In genomic region chr17:32189850-32190249, GRCm38 (mm10) we compare ENCODE assay signal across 8 mouse cellular contexts. TPM values are rescaled to one million over a fixed set of nuclear protein-coding genes. Genes with fewer than 3 reads are reported as not detected.
DNase-seq lines count a peak whose midpoint lies in the region; ATAC-seq and TF ChIP-seq lines count a peak whose summit lies in the region.

No protein-coding gene starts in this region.

- H3K9me3 ChIP-seq in kidney, embryonic 14.5 days (ENCODE audit: control insufficient read depth, low read length) = no peaks in the 10 kb centered on the region
- no peaks in the 10 kb centered on the region for H3K9me3 ChIP-seq in embryonic facial prominence, embryonic 13.5 days
- H3K9me3 ChIP-seq in limb, embryonic 11.5 days (ENCODE audit: control insufficient read depth, low read length) = no peaks in the 10 kb centered on the region
- H3K9me3 ChIP-seq in midbrain, embryonic 16.5 days (replicated peaks; ENCODE audit: control insufficient read depth, low read length, poor library complexity, severe bottlenecking) = no peaks in the 10 kb centered on the region

- no peak for DNase-seq in kidney, adult 2 months
- DNase-seq in limb, embryonic 11.5 days (ENCODE audit: low spot score) = no peak
- no peak for DNase-seq in testis, postnatal 10 days (ENCODE audit: low spot score)
- DNase-seq in urinary bladder, postnatal 14 days (ENCODE audit: low spot score) = no peak
- no peak for DNase-seq in urinary bladder, postnatal 10 days (ENCODE audit: low spot score)

- no peak for TF ChIP-seq POLR2A in kidney, adult 2 months (IDR thresholded peaks at IDR 0.05; ENCODE audit: low read depth, low read length)

- no peaks in the 10 kb centered on the region for H3K36me3 ChIP-seq in kidney, embryonic 14.5 days (ENCODE audit: control insufficient read depth, insufficient read depth, low read length)
- no peaks in the 10 kb centered on the region for H3K36me3 ChIP-seq in kidney, adult 2 months (ENCODE audit: control insufficient read depth, insufficient read depth, low read length)
- H3K36me3 ChIP-seq in embryonic facial prominence, embryonic 13.5 days = no peaks in the 10 kb centered on the region
- H3K36me3 ChIP-seq in limb, embryonic 11.5 days (ENCODE audit: control insufficient read depth, insufficient read depth, low read length) = no peaks in the 10 kb centered on the region
- no peaks in the 10 kb centered on the region for H3K36me3 ChIP-seq in midbrain, embryonic 16.5 days (ENCODE audit: control insufficient read depth, insufficient read depth, low read length)

- peak overlapping the region; percentile 53; the same call in 1 of the 2 replicates for H3K4me2 ChIP-seq in kidney, embryonic 14.5 days (replicated peaks; ENCODE audit: low read depth, low read length)
- peak overlapping the region; percentile 90 for H3K4me2 ChIP-seq in embryonic facial prominence, embryonic 13.5 days
- H3K4me2 ChIP-seq in limb, embryonic 11.5 days (ENCODE audit: low read depth, severe bottlenecking) = peak overlapping the region; percentile 82; the same call in 1 of the 2 replicates
- H3K4me2 ChIP-seq in midbrain, embryonic 16.5 days (ENCODE audit: low read length) = peak overlapping the region; percentile 72

- peaks cover 13% of the 10 kb centered on the region for H3K27me3 ChIP-seq in kidney, embryonic 14.5 days (ENCODE audit: control insufficient read depth, insufficient read depth, low read length)
- no peaks in the 10 kb centered on the region for H3K27me3 ChIP-seq in kidney, adult 2 months (replicated peaks; ENCODE audit: control insufficient read depth, insufficient read depth, low read length)
- H3K27me3 ChIP-seq in embryonic facial prominence, embryonic 13.5 days = peaks cover 25% of the 10 kb centered on the region
- H3K27me3 ChIP-seq in limb, embryonic 11.5 days (ENCODE audit: control insufficient read depth, insufficient read depth, low read length) = peaks cover 14% of the 10 kb centered on the region
- peaks cover 9% of the 10 kb centered on the region for H3K27me3 ChIP-seq in midbrain, embryonic 16.5 days (ENCODE audit: control insufficient read depth, insufficient read depth, low read depth, low read length)

- 11% methylated on average over 5 of the region's 5 CpGs for WGBS in kidney, embryonic 14.5 days
- WGBS in kidney, adult 2 months = 16% methylated on average over 5 of the region's 5 CpGs
- WGBS in embryonic facial prominence, embryonic 13.5 days = 11% methylated on average over 5 of the region's 5 CpGs
- WGBS in limb, embryonic 11.5 days = 13% methylated on average over 5 of the region's 5 CpGs
- WGBS in midbrain, embryonic 16.5 days = 23% methylated on average over 5 of the region's 5 CpGs

- H3K9ac ChIP-seq in kidney, embryonic 14.5 days (ENCODE audit: low read depth, low read length) = no peak overlapping the region
- no peak overlapping the region for H3K9ac ChIP-seq in embryonic facial prominence, embryonic 13.5 days
- H3K9ac ChIP-seq in limb, embryonic 11.5 days (ENCODE audit: low read length) = no peak overlapping the region
- H3K9ac ChIP-seq in midbrain, embryonic 16.5 days (ENCODE audit: low read depth, low read length) = no peak overlapping the region

- H3K4me3 ChIP-seq in kidney, embryonic 14.5 days (ENCODE audit: low read length) = peak overlapping the region; percentile 39; the same call in 1 of the 2 replicates
- H3K4me3 ChIP-seq in kidney, adult 2 months (ENCODE audit: insufficient read depth, low read depth, low read length) = no peak overlapping the region
- peak overlapping the region; percentile 44 for H3K4me3 ChIP-seq in embryonic facial prominence, embryonic 13.5 days
- H3K4me3 ChIP-seq in limb, embryonic 11.5 days (ENCODE audit: low read depth, low read length) = no peak overlapping the region
- no peak overlapping the region for H3K4me3 ChIP-seq in midbrain, embryonic 16.5 days (ENCODE audit: low read depth, low read length)

- TF ChIP-seq CTCF in kidney, adult 2 months (conservative IDR thresholded peaks at IDR 0.05; ENCODE audit: insufficient read depth, insufficient read length, low read depth, low read length) = no peak

- H3K4me1 ChIP-seq in kidney, embryonic 14.5 days (ENCODE audit: control insufficient read depth, insufficient read depth, low read length) = peaks cover 10% of the 10 kb centered on the region; the same call in 1 of the 2 replicates
- H3K4me1 ChIP-seq in kidney, adult 2 months (ENCODE audit: control insufficient read depth, insufficient read depth, low read length) = peaks cover 4% of the 10 kb centered on the region; the same call in 1 of the 2 replicates
- H3K4me1 ChIP-seq in embryonic facial prominence, embryonic 13.5 days = peaks cover 16% of the 10 kb centered on the region
- peaks cover 2% of the 10 kb centered on the region; the same call in 1 of the 2 replicates for H3K4me1 ChIP-seq in limb, embryonic 11.5 days (ENCODE audit: control insufficient read depth, insufficient read depth, low read length)
- peaks cover 10% of the 10 kb centered on the region for H3K4me1 ChIP-seq in midbrain, embryonic 16.5 days (ENCODE audit: control insufficient read depth, insufficient read depth, low read length)

- no peak overlapping the region for H3K27ac ChIP-seq in kidney, embryonic 14.5 days (ENCODE audit: low read depth, low read length)
- H3K27ac ChIP-seq in kidney, adult 2 months (ENCODE audit: insufficient read depth, low read depth, low read length) = no peak overlapping the region
- H3K27ac ChIP-seq in embryonic facial prominence, embryonic 13.5 days = no peak overlapping the region
- no peak overlapping the region for H3K27ac ChIP-seq in limb, embryonic 11.5 days (replicated peaks; ENCODE audit: low read depth, low read length)
- no peak overlapping the region for H3K27ac ChIP-seq in midbrain, embryonic 16.5 days (ENCODE audit: low read length)

- 0 out of 2 replicates have a peak, but pooled peaks have one; percentile 29 for ATAC-seq in kidney, embryonic 14.5 days (ENCODE audit: low FRiP score, low TSS enrichment)
- ATAC-seq in embryonic facial prominence, embryonic 13.5 days (ENCODE audit: insufficient number of reproducible peaks, insufficient read depth, low FRiP score, low TSS enrichment, low read depth) = no peak
- no peak for ATAC-seq in limb, embryonic 11.5 days (ENCODE audit: insufficient number of reproducible peaks, low FRiP score, low TSS enrichment, low read depth)
- no peak for ATAC-seq in midbrain, embryonic 16.5 days

RNA-seq across cellular contexts. Expression of gene Ephx3, which starts 0.5 kb away (rescaled TPM):
- polyA plus RNA-seq in kidney, embryonic 14.5 days (2014; fragmentation: Nextera tagmentation; extraction: Ambion mirVana) = 0.10 TPM in 1 of 2 replicates, not detected in the other
- polyA plus RNA-seq in kidney, adult 2 months (2012; rRNA removed) = 1.3 TPM in 2 replicates
- polyA plus RNA-seq in embryonic facial prominence, embryonic 13.5 days (2015; fragmentation: Nextera tagmentation; extraction: Ambion mirVana) = 0.77 and 1.1 TPM in 2 replicates
- polyA plus RNA-seq in limb, embryonic 11.5 days (2014; fragmentation: Nextera tagmentation; extraction: Ambion mirVana) = 0.16 TPM in 1 of 2 replicates, not detected in the other
- 0.09 and 0.24 TPM in 2 replicates for polyA plus RNA-seq in midbrain, embryonic 16.5 days (2015; fragmentation: Nextera tagmentation; extraction: Ambion mirVana)

RNA-seq across cellular contexts. Expression of gene Notch3, which starts 23.2 kb away (rescaled TPM):
- 15.9 and 16.9 TPM in 2 replicates for polyA plus RNA-seq in kidney, embryonic 14.5 days (2014; fragmentation: Nextera tagmentation; extraction: Ambion mirVana)
- polyA plus RNA-seq in kidney, adult 2 months (2012; rRNA removed) = 12.0 and 16.9 TPM in 2 replicates
- 16.1 and 16.8 TPM in 2 replicates for polyA plus RNA-seq in embryonic facial prominence, embryonic 13.5 days (2015; fragmentation: Nextera tagmentation; extraction: Ambion mirVana)
- polyA plus RNA-seq in limb, embryonic 11.5 days (2014; fragmentation: Nextera tagmentation; extraction: Ambion mirVana) = 23.5 and 26.0 TPM in 2 replicates
- 6.9 TPM in 2 replicates for polyA plus RNA-seq in midbrain, embryonic 16.5 days (2015; fragmentation: Nextera tagmentation; extraction: Ambion mirVana)

Comparison
In these comparisons a context has a peak if more than half of its experiments do, and no peak if none do; other contexts are left out.
1. H3K4me3 ChIP-seq: peak in kidney, embryonic 14.5 days (single experiment) and embryonic facial prominence, embryonic 13.5 days (single experiment); none in kidney, adult 2 months (single experiment), limb, embryonic 11.5 days (single experiment) and midbrain, embryonic 16.5 days (single experiment).
2. Peak in every context shown above with its lines, with median percentiles within 50 percentile points of each other: H3K4me2 ChIP-seq.